Comparison of ENCODE assay signal across 21 mouse cellular contexts in genomic region chr10:73514846-73515245, GRCm38 (mm10).
DNase-seq lines count a peak whose midpoint lies in the region; ATAC-seq and TF ChIP-seq lines count a peak whose summit lies in the region.
"Had no signal": no experiment of that assay in that cellular context is flagged by ENCODE, and none has a peak within 500 bp of the region (broad histone marks: within the 10 kb centered on the region; RNA-seq: fewer than 3 reads in every experiment).

No protein-coding gene starts in this region.

- TF ChIP-seq POLR2A in lung, adult 2 months (IDR thresholded peaks at IDR 0.05; ENCODE audit: borderline replicate concordance, extremely low read depth, low read depth, low read length) = no peak

- no peak overlapping the region for H3K4me2 ChIP-seq in embryonic facial prominence, embryonic 14.5 days (ENCODE audit: low read depth, low read length)
- H3K4me2 ChIP-seq in hindbrain, embryonic 13.5 days = no peak overlapping the region
- H3K4me2 ChIP-seq: embryonic facial prominence, embryonic 13.5 days; forebrain, embryonic 13.5 days; forebrain, embryonic 15.5 days had no signal

- no peaks in the 10 kb centered on the region for H3K4me1 ChIP-seq in embryonic facial prominence, embryonic 14.5 days (ENCODE audit: control insufficient read depth, insufficient read depth, low read length)
- H3K4me1 ChIP-seq in embryonic facial prominence, embryonic 10.5 days = no peaks in the 10 kb centered on the region
- no peaks in the 10 kb centered on the region for H3K4me1 ChIP-seq in lung, adult 2 months (ENCODE audit: control insufficient read depth, insufficient read depth, low read length)
- no peaks in the 10 kb centered on the region for H3K4me1 ChIP-seq in hindbrain, embryonic 13.5 days (replicated peaks)
- H3K4me1 ChIP-seq: embryonic facial prominence, embryonic 13.5 days; forebrain, embryonic 13.5 days; forebrain, embryonic 15.5 days had no signal

- H3K9ac ChIP-seq in embryonic facial prominence, embryonic 14.5 days (ENCODE audit: low read depth, low read length) = no peak overlapping the region
- H3K9ac ChIP-seq in hindbrain, embryonic 13.5 days = no peak overlapping the region
- H3K9ac ChIP-seq: embryonic facial prominence, embryonic 13.5 days; forebrain, embryonic 13.5 days; forebrain, embryonic 15.5 days; forebrain, postnatal 0 days had no signal

- ATAC-seq in embryonic facial prominence, embryonic 14.5 days (ENCODE audit: low read depth) = no peak
- no peak for ATAC-seq in hindbrain, embryonic 13.5 days (ENCODE audit: low FRiP score)
- ATAC-seq: CD4-positive, CD25-positive, alpha-beta regulatory T cell, adult 4 months; forebrain, embryonic 13.5 days; forebrain, embryonic 15.5 days; forebrain, postnatal 0 days had no signal

- no peaks in the 10 kb centered on the region for H3K9me3 ChIP-seq in embryonic facial prominence, embryonic 14.5 days (ENCODE audit: control insufficient read depth, low read length)
- no peaks in the 10 kb centered on the region for H3K9me3 ChIP-seq in embryonic facial prominence, embryonic 10.5 days
- H3K9me3 ChIP-seq in hindbrain, embryonic 13.5 days = no peaks in the 10 kb centered on the region
- H3K9me3 ChIP-seq: embryonic facial prominence, embryonic 13.5 days; forebrain, embryonic 13.5 days; forebrain, embryonic 15.5 days; G1E had no signal

- no peak for TF ChIP-seq CTCF in lung, adult 2 months (IDR thresholded peaks at IDR 0.05; ENCODE audit: insufficient read depth, low read length)

- no peak overlapping the region for H3K4me3 ChIP-seq in embryonic facial prominence, embryonic 14.5 days (ENCODE audit: low read depth, low read length)
- no peak overlapping the region for H3K4me3 ChIP-seq in embryonic facial prominence, embryonic 10.5 days
- no peak overlapping the region for H3K4me3 ChIP-seq in lung, adult 2 months (replicated peaks; ENCODE audit: extremely low read depth, low read depth, low read length)
- no peak overlapping the region for H3K4me3 ChIP-seq in hindbrain, embryonic 13.5 days
- H3K4me3 ChIP-seq: embryonic facial prominence, embryonic 13.5 days; forebrain, embryonic 13.5 days; forebrain, embryonic 15.5 days had no signal

- no peak overlapping the region for H3K27ac ChIP-seq in embryonic facial prominence, embryonic 14.5 days (replicated peaks; ENCODE audit: low read depth, low read length)
- no peak overlapping the region for H3K27ac ChIP-seq in embryonic facial prominence, embryonic 10.5 days (replicated peaks)
- no peak overlapping the region for H3K27ac ChIP-seq in hindbrain, embryonic 13.5 days
- H3K27ac ChIP-seq: embryonic facial prominence, embryonic 13.5 days; forebrain, embryonic 13.5 days; forebrain, embryonic 15.5 days had no signal

- DNase-seq in embryonic facial prominence, embryonic 14.5 days (ENCODE audit: low spot score) = peak; percentile 53
- DNase-seq in embryonic facial prominence, embryonic 10.5 days (ENCODE audit: low spot score) = no peak
- DNase-seq in lung, postnatal 10 days = peak; percentile 8
- DNase-seq in lung, adult 2 months = no peak
- DNase-seq: adrenal gland, adult 2 months; adrenal gland, postnatal 10 days; adrenal gland, postnatal 25 days; B cell, adult 2 months; cerebellum, adult 11-12 months; cerebellum, adult 2 months; cerebellum, adult 9-10 months; cerebellum, postnatal 10 days; cerebellum, postnatal 25 days; forebrain, postnatal 0 days had no signal

- 65% methylated on average over 3 of the region's 3 CpGs for WGBS in embryonic facial prominence, embryonic 14.5 days
- WGBS in embryonic facial prominence, embryonic 10.5 days = 89% methylated on average over 3 of the region's 3 CpGs
- 64% methylated on average over 3 of the region's 3 CpGs for WGBS in lung, adult 2 months
- WGBS in hindbrain, embryonic 13.5 days = 90% methylated on average over 3 of the region's 3 CpGs

- no peaks in the 10 kb centered on the region for H3K36me3 ChIP-seq in embryonic facial prominence, embryonic 14.5 days (ENCODE audit: control insufficient read depth, insufficient read depth, low read length)
- no peaks in the 10 kb centered on the region for H3K36me3 ChIP-seq in embryonic facial prominence, embryonic 10.5 days (replicated peaks)
- H3K36me3 ChIP-seq in hindbrain, embryonic 13.5 days = no peaks in the 10 kb centered on the region
- H3K36me3 ChIP-seq: embryonic facial prominence, embryonic 13.5 days; forebrain, embryonic 15.5 days; G1E had no signal

- no peaks in the 10 kb centered on the region for H3K27me3 ChIP-seq in embryonic facial prominence, embryonic 14.5 days (replicated peaks; ENCODE audit: control insufficient read depth, insufficient read depth, low read length)
- H3K27me3 ChIP-seq in embryonic facial prominence, embryonic 10.5 days (replicated peaks; ENCODE audit: low read depth, poor library complexity, severe bottlenecking) = no peaks in the 10 kb centered on the region
- H3K27me3 ChIP-seq in hindbrain, embryonic 13.5 days = no peaks in the 10 kb centered on the region
- H3K27me3 ChIP-seq: CH12.LX; embryonic facial prominence, embryonic 13.5 days; forebrain, embryonic 13.5 days; forebrain, embryonic 15.5 days had no signal

Comparison
In these comparisons a context has a peak if more than half of its experiments do, and no peak if none do; other contexts are left out.
1. DNase-seq: peak in embryonic facial prominence, embryonic 14.5 days (single experiment) and lung, postnatal 10 days (single experiment); none in embryonic facial prominence, embryonic 10.5 days (single experiment) and lung, adult 2 months (single experiment).